Mouse (Mus musculus) embryonic fibroblast, embryonic 13.5 days (primary cell): ENCODE measurements around the gene Ikzf3. TPM values are rescaled to one million over a fixed set of nuclear protein-coding genes. Genes with fewer than 3 reads are reported as not detected.

Experiments used
- H3K27ac ChIP-seq: 2 replicates; pipeline ENCODE4 v1.5.1; 2012; ENCODE audit warnings: low read length, control low read depth, inconsistent platforms; ENCODE audit not compliant: insufficient read depth
- H3K4me1 ChIP-seq: 2 replicates; pipeline ENCODE4 v1.6.1; 2011; ENCODE audit warnings: low read length; ENCODE audit not compliant: control insufficient read depth, insufficient read depth
- H3K4me3 ChIP-seq: 2 replicates; pipeline ENCODE4 v1.5.1; 2011; ENCODE audit warnings: mild to moderate bottlenecking, control low read depth, low read length; ENCODE audit not compliant: insufficient read depth
- CTCF ChIP-seq: IDR thresholded peaks from 2 replicates; pipeline ENCODE4 v1.5.1; 2011; ENCODE audit warnings: mild to moderate bottlenecking, control low read depth, low read length, moderate library complexity, borderline replicate concordance; ENCODE audit not compliant: insufficient read depth
- POLR2A ChIP-seq: IDR thresholded peaks from 2 replicates; pipeline ENCODE4 v1.6.1; 2011; ENCODE audit warnings: low read depth, mild to moderate bottlenecking, control low read depth, low read length, moderate library complexity
- polyA plus RNA-seq: library from polyadenylated mRNA; stranded (reverse); fragments of >200 nt; gene quantifications from 2 replicates; pipeline ENCODE4 v1.2.4, GENCODE M21; 2011; ENCODE audit warnings: low read depth; ENCODE audit not compliant: missing spikeins, insufficient read length

Ikzf3 gene
- polyA plus RNA-seq, 1 experiment, result not detected

DNA sequence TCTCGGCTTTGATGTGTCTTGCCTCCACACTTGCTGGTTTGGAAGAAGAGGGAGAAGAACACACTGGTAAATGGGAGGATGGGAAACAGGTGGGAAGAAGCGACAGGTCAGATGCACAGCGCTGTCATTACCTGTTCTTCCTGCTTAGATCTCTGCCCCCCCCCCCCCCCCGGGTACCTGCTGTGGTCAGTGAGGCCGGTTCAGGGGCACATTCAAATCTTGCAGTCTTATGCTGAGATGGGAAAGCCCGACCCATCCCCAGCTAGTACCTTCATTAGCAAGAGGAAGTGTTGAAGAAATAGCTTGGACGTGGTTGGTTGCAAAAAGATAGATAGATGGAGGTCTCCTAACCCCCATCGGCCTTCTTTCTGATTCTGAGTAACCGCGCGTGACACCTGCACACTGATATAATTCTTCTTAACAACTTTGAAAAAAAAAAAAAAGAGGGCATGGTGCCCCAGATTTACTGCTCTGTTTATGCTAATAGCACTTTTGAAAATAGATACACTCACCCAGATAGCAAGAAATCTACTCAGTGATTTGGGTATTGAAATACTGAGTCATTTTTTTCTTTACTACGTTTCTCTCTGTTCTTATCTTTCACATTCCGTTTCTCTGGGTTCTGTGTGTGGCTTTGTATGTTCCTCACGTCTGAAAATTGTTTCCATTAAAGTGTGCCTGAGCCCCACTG, 68.7 kb downstream of the Ikzf3 start:
- TF ChIP-seq CTCF (no peak), POLR2A (no peak)
- Histone ChIP-seq H3K27ac (no peak overlapping the region), H3K4me3 (no peak overlapping the region), H3K4me1 (no peaks in the 10 kb centered on the region)

DNA sequence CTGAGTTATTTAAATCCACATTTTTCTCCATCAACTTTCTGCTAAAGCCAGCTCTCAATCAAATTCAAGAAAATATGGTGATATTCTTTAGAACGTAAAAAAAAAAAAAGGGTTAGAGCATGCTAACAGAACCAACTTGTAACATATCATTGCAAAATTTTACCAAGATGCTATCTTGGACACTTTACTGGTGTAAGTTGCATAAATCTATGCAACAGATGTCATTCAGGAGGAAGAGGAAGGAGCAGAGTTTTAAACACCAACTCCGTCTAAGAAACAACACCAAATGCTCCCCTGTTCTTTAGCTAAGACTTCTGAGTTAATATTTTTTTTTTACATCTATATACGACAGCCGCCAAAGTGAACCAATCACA, 69.4 kb downstream of the Ikzf3 start:
- no peaks in the 10 kb centered on the region for H3K4me1 ChIP-seq
- TF ChIP-seq POLR2A (no peak), CTCF (no peak)
- H3K27ac ChIP-seq, result no peak overlapping the region
- H3K4me3 ChIP-seq, result no peak overlapping the region

DNA sequence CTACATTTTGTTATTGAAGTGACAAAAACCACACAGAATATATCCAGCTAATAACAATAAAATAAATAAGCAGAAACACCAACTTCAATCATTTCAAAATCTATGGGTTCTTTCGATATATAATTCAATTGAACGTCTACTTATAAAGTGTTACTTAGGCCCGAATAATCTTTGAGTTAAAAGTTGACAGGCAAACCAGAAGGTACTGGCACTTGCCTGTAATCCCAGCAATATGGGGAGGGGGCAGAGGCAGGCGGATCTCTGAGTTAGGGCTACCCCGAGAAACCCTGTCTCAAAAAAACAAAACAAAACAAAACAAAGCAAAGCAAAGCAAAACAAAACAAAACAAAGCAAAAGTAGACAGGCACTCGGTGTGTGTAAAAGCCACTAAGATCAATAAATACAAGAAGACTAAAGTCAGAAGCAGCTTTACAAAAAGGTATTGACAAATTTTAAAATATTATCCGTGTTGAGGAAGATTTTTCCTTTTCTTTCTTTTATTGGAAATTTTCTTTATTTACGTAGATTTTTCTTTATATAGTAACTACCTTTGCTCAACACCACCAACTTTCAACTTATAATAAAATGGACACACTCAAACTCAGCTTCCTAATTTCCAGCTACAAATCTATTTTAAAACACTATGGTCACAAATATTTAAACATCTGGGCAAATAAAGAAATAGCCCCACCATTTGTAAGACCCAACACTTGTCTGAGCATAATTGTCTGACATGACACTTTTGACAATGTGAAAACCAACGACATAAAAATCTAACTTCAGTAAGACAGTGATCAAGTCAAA, 70.0 kb downstream of the Ikzf3 start:
- H3K4me3 ChIP-seq, result no peak overlapping the region
- H3K27ac ChIP-seq, result no peak overlapping the region
- TF ChIP-seq POLR2A (no peak), CTCF (no peak)
- no peaks in the 10 kb centered on the region for H3K4me1 ChIP-seq

DNA sequence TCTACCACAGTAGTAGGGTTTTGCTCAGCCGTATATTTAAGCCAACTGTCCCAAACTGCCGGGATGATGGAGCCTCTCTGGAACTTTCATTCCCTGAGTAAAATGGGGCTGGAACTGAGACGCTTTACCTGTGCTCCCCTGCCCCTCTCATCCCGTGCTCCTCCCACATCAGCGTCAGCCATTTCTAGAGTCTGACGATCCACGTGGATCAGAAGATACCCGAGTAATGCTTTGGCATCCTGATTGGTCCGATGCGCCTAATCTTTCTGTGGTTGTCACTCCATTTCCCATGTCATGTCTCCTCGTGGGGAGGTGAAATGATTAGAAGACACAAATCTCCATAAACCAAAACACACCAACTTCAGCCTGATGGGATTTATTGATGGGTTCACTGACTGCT, 70.9 kb downstream of the Ikzf3 start:
- Histone ChIP-seq H3K4me1 (peaks cover 3% of the 10 kb centered on the region; the same call in 1 of the 2 replicates), H3K4me3 (no peak overlapping the region), H3K27ac (no peak overlapping the region)
- TF ChIP-seq CTCF (no peak), POLR2A (no peak)

DNA sequence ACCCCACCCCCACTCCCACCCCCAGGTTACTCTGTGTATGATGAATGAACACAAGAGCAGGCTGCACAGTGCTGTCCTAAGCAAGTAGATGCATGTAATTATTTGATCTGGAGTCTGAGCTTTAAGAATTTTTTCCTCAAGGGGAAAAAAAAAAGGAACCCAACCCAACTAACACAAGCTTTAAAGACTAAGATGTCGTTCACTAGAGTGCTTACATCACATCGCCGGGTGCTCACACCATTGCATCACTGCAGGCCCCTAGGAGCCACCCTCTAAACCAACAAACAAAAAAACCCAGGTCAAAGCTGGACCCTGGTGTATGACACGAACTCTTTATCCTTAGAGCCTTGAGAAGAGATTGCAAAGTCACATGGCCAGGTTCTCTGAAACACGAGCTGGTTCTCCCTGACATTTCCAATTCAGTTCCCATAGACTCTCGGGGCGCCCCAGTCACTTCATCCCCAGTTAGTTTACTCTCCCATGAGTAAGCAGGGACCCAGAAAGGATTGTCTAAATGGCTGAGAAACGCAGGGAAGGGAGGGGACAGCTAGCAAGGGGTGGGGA, 71.8 kb downstream of the Ikzf3 start:
- Histone ChIP-seq H3K4me3 (no peak overlapping the region), H3K4me1 (peaks cover 4% of the 10 kb centered on the region; the same call in 1 of the 2 replicates), H3K27ac (no peak overlapping the region)
- TF ChIP-seq POLR2A (no peak), CTCF (no peak)

DNA sequence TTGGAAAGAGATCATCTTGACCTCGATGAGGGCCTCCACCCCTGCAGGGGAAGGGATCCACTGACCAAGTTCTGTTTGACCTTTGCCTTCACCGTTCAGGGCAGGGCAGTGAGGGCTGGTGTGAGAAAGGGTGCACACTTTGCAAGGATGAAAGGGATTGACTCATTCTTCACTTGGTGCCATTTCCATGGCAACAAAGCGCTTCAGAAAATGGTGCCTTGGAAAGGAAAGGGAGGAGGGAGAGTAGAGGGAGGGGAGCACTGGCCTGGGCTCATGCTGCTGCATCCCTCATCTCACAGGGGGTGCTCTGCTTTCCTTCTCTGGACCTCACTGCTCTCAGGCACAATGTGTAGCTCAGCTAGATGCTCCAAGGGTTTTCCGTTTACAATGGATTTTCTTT, 73.1 kb downstream of the Ikzf3 start:
- TF ChIP-seq CTCF (no peak), POLR2A (no peak)

DNA sequence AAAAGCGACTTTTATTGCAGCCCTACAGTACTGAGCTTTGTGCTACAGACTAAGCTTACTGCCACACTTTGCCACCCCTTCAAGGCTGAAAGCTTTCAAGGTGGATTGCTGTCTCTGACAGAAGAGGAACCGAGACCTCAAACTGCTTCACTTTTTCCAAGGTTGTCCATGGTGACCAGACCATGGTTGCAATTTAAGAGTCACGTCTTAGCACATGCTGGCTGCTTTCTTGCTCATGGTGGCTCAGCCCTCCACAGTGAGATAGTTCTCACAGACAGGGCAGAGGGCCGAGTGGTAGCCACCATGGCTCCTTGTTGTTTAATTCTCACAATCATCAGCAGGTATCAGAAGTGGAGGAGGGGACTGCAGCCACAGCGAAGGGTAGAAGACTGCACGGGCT, 75.0 kb downstream of the Ikzf3 start:
- Histone ChIP-seq H3K27ac (no peak overlapping the region), H3K4me1 (peaks cover 4% of the 10 kb centered on the region; the same call in 1 of the 2 replicates)
- TF ChIP-seq POLR2A (no peak), CTCF (no peak)

More for the DNA sequence above, 73.1 kb downstream of the Ikzf3 start:
- no peak overlapping the region for H3K4me3 ChIP-seq
- no peak overlapping the region for H3K27ac ChIP-seq
- peaks cover 4% of the 10 kb centered on the region; the same call in 1 of the 2 replicates for H3K4me1 ChIP-seq

DNA sequence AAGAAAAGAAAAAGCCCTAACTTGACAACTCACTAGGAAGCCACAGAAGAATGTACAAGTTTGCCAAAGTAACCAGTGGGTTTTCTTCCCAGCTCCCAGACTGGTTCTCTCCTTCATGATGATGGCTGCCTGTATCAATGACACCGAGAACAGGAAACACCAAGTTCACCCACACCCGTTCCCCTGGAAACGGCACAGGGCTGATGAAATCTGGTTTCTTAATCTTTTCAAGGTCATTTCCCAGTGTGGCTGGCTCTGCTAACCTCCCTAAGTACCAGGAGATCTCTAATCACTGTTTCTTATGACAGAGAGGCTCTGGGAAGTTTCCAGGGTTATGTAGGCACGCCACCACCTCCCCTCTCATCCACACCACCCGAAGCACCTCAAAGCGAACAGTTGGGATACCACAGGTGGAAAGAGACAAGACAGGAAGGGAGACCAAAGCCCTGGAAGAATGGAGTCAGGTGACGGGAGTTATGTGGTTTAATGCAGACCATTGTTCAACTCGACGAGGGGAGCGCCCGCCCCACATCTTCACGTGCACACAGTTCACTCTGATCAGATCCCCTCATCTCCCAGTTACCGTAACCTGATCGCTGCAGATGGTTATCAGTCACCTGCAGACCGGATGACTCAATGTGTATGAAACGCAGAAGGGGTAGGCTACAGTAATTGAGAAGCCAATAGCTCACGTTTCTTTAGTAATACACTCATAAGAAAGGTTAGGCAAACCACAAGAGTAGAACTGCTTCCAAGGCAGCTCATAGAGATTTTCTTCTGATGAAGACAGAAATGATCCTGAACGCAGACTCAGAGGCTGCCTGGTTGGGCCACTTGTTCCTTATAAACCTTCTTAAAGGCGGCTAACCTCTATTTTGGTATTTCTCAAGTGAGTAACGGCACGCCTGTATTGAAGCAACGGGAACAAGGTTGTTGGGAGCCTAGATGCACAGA, 75.8 kb downstream of the Ikzf3 start:
- Histone ChIP-seq H3K27ac (peak overlapping the region; percentile 43; the same call in 1 of the 2 replicates), H3K4me3 (no peak overlapping the region), H3K4me1 (peaks cover 4% of the 10 kb centered on the region; the same call in 1 of the 2 replicates)
- no peak for TF ChIP-seq POLR2A
- TF ChIP-seq CTCF, result no peak

More for the DNA sequence above, 75.0 kb downstream of the Ikzf3 start:
- H3K4me3 ChIP-seq, result no peak overlapping the region

DNA sequence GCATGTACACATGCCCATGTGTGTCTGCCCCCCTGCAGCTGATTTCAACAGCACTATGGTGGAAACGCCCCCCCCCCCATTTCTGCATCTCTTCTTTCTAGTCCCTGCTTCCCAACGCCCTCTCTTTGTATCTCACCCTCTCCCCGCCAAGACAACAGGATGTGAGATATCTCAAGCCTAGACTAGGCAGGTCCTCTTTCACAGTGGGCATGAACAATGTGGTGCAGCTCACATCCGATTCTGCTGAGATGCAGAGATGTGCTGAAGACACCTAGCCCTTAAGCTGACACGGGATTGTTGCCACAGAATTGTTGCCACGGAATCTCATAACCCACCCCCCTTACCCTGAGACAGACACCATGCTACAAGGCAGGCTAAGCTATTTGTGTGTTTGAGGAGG, 81.3 kb downstream of the Ikzf3 start:
- peaks cover 7% of the 10 kb centered on the region for H3K4me1 ChIP-seq
- H3K4me3 ChIP-seq, result no peak overlapping the region
- TF ChIP-seq CTCF (no peak), POLR2A (no peak)
- H3K27ac ChIP-seq, result no peak overlapping the region
